Mouse (Mus musculus): ENCODE data around the gene Olfr954. TPM values are rescaled to one million over a fixed set of nuclear protein-coding genes. Genes with fewer than 3 reads are reported as not detected.

Olfr954 gene
- polyA plus RNA-seq (2015; fragmentation: Nextera tagmentation; extraction: Ambion mirVana): not detected in 2 replicates

DNA sequence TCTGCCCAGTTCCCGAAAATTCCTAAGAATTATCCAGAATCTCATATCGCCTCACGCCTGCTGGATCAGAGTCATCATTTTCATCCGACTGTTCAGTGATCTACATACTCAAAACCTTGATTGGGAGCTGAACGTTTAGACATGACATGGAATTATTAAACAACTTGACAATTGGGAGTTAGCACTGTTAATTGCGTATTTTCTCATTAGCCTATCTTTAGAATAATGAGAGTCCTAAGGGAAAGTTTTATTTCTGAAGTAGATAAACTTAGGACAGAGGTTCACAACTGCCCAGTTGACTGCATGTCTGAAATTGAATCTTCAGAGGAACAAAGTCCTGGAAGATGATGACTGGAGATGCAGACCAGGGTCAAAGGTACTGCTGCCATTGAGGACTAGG lies at the start of gene Olfr954:
Olfr954 (plus strand) TSS at position 301 of the 400 bp plus-strand sequence.
- Histone ChIP-seq H3K9ac (ENCODE audit: low read length) (no peak within 1 kb of the TSS), H3K27me3 (ENCODE audit: control insufficient read depth, insufficient read depth, low read length) (no peaks in the 10 kb centered on the region), H3K27ac (ENCODE audit: low read length) (no peak within 1 kb of the TSS), H3K36me3 (ENCODE audit: control insufficient read depth, insufficient read depth, low read length) (no peaks in the 10 kb centered on the region), H3K9me3 (replicated peaks; ENCODE audit: control insufficient read depth, low read length) (no peaks in the 10 kb centered on the region), H3K4me2 (ENCODE audit: low read depth, low read length) (no peak within 1 kb of the TSS), H3K4me3 (replicated peaks; ENCODE audit: low read length) (no peak within 1 kb of the TSS), H3K4me1 (ENCODE audit: control insufficient read depth, insufficient read depth, low read length) (no peaks in the 10 kb centered on the region)
- no peak for ATAC-seq (ENCODE audit: insufficient read depth, low FRiP score)
- 82% methylated on average over 6 of the region's 6 CpGs for WGBS

DNA sequence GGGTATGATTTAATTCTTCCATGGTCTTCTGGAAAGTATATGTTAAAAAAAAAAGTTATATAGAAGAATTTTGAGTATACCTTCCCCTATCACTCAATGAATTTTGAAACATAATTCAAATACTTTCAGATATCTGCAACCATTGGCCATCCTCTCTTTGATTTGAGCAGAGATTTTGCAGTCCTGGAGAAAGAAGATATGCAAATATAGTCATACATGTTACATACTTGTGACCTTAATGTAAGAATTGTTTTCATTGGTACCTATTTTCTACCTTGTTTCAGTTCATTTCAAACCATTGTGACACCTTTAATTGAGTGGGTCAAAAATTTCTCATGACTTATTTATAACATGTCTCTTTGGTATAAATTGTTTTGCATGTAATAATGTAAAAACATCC lies 29.5 kb upstream of the Olfr954 start, which contains the start of gene Olfr952:
Olfr952 (minus strand) TSS at position 101 of the 400 bp plus-strand sequence.
- Histone ChIP-seq H3K4me3 (replicated peaks; ENCODE audit: low read length) (no peak within 1 kb of the TSS), H3K9ac (ENCODE audit: low read length) (no peak within 1 kb of the TSS), H3K27ac (ENCODE audit: low read length) (no peak within 1 kb of the TSS), H3K36me3 (ENCODE audit: control insufficient read depth, insufficient read depth, low read length) (no peaks in the 10 kb centered on the region), H3K27me3 (ENCODE audit: control insufficient read depth, insufficient read depth, low read length) (no peaks in the 10 kb centered on the region), H3K4me2 (ENCODE audit: low read depth, low read length) (no peak within 1 kb of the TSS), H3K9me3 (replicated peaks; ENCODE audit: control insufficient read depth, low read length) (no peaks in the 10 kb centered on the region), H3K4me1 (ENCODE audit: control insufficient read depth, insufficient read depth, low read length) (no peaks in the 10 kb centered on the region)
- ATAC-seq (ENCODE audit: insufficient read depth, low FRiP score): no peak

DNA sequence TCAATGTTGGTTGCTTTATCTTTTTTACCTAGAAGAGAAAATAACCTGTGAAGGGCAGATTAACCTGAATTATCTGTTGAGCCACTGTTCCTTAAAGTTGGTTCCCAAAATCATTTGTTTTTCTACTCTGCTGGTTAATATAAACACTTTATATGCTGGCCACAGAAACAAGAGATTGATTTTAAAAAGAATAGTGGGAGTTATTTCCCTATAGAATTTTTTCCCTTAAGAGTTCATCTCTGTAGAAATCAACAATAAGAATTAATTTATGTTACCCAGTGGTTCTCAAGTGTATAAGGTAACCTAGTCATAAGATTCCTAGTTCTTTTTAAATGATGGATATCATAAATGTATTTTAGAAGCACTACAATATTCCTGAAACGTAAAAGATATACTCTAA lies 15.3 kb downstream of the Olfr954 start, which contains the start of gene Olfr955:
Olfr955 (minus strand) TSS at position 101 of the 400 bp plus-strand sequence.
- WGBS: 43% methylated on average over 1 of the region's 1 CpGs
- Histone ChIP-seq H3K4me2 (ENCODE audit: low read depth, low read length) (no peak within 1 kb of the TSS), H3K36me3 (ENCODE audit: control insufficient read depth, insufficient read depth, low read length) (no peaks in the 10 kb centered on the region), H3K4me1 (ENCODE audit: control insufficient read depth, insufficient read depth, low read length) (no peaks in the 10 kb centered on the region), H3K9me3 (replicated peaks; ENCODE audit: control insufficient read depth, low read length) (no peaks in the 10 kb centered on the region), H3K27me3 (ENCODE audit: control insufficient read depth, insufficient read depth, low read length) (no peaks in the 10 kb centered on the region), H3K9ac (ENCODE audit: low read length) (no peak within 1 kb of the TSS), H3K27ac (ENCODE audit: low read length) (no peak within 1 kb of the TSS), H3K4me3 (replicated peaks; ENCODE audit: low read length) (no peak within 1 kb of the TSS)
- no peak for ATAC-seq (ENCODE audit: insufficient read depth, low FRiP score)

DNA sequence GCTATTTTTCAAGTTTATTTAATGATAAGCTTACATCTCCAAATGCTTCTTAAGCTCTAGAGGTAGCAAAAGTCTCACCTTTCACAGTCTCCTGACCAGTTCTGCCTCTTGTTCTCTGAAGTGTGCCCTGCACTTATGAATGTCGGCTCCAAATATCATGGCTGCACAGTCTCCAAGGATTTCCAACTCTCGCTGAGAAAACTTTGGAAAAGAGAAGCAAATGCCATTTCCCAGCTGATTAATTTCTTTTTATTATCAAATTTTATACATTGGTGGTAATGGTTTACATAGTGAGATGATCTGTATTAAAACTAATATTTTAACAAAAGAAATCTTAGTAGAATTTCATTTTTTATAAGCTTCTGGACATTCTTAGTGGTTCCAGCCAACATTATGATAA lies 37.4 kb downstream of the Olfr954 start, which contains the start of gene Olfr44:
Olfr44 (minus strand) TSS at position 101 of the 400 bp plus-strand sequence.
- no peaks in the 10 kb centered on the region for H3K36me3 ChIP-seq (ENCODE audit: control insufficient read depth, insufficient read depth, low read length)
- no peak for ATAC-seq (ENCODE audit: insufficient read depth, low FRiP score)
- 82% methylated on average over 2 of the region's 2 CpGs for WGBS
- H3K9ac ChIP-seq (ENCODE audit: low read length): no peak within 1 kb of the TSS
- H3K4me3 ChIP-seq (replicated peaks; ENCODE audit: low read length): no peak within 1 kb of the TSS
- no peak within 1 kb of the TSS for H3K4me2 ChIP-seq (ENCODE audit: low read depth, low read length)
- H3K9me3 ChIP-seq (replicated peaks; ENCODE audit: control insufficient read depth, low read length): no peaks in the 10 kb centered on the region
- no peaks in the 10 kb centered on the region for H3K4me1 ChIP-seq (ENCODE audit: control insufficient read depth, insufficient read depth, low read length)
- no peak within 1 kb of the TSS for H3K27ac ChIP-seq (ENCODE audit: low read length)
- H3K27me3 ChIP-seq (ENCODE audit: control insufficient read depth, insufficient read depth, low read length): no peaks in the 10 kb centered on the region

DNA sequence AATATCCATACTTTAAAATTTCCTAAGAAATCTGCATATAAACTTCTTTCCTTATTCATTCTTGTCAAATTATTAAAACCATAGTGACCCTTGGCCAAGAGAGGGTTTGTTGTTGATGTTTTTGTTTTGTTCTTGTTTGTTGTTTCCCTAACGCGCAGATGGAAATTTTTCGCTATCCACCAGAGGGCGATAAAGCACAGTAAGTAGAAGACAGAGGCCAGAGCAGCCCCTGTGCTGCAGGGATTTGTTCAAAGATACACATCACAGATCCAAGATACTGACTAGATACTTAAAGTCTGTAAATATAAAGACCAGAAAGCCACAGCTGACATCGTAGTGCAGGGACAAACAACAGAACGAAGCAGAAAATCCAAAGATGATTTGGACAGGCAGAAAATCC lies 52.5 kb downstream of the Olfr954 start:
- no peaks in the 10 kb centered on the region for H3K27me3 ChIP-seq (ENCODE audit: control insufficient read depth, insufficient read depth, low read length)
- WGBS: 6% methylated on average over 6 of the region's 6 CpGs
- H3K36me3 ChIP-seq (ENCODE audit: control insufficient read depth, insufficient read depth, low read length): no peaks in the 10 kb centered on the region
- no peaks in the 10 kb centered on the region for H3K9me3 ChIP-seq (replicated peaks; ENCODE audit: control insufficient read depth, low read length)
- H3K4me3 ChIP-seq (replicated peaks; ENCODE audit: low read length): no peak overlapping the region
- H3K27ac ChIP-seq (ENCODE audit: low read length): no peak overlapping the region
- no peak overlapping the region for H3K9ac ChIP-seq (ENCODE audit: low read length)
- H3K4me2 ChIP-seq (ENCODE audit: low read depth, low read length): no peak overlapping the region
- ATAC-seq (ENCODE audit: insufficient read depth, low FRiP score): no peak
- H3K4me1 ChIP-seq (ENCODE audit: control insufficient read depth, insufficient read depth, low read length): no peaks in the 10 kb centered on the region

DNA sequence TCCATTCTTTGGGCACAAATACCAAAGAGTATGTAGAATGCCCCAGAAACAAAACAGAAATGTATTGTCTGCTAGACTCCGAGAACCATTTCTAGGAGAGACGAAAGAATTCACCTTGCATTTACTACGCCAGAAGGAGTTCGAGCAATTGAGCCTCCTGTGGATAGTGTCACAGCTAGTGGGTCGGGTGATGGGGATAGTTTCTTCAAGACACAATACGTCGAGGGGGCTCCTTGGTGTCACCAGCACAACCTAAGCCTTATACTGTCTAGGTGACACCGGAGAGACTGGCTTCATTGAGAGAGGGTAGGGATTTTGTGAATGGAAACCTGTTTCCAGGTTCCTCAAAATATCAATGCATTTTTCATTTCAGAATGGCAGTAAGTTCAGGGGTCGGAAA lies 52.9 kb downstream of the Olfr954 start:
- no peak overlapping the region for H3K27ac ChIP-seq (ENCODE audit: low read length)
- H3K4me1 ChIP-seq (ENCODE audit: control insufficient read depth, insufficient read depth, low read length): no peaks in the 10 kb centered on the region
- no peaks in the 10 kb centered on the region for H3K36me3 ChIP-seq (ENCODE audit: control insufficient read depth, insufficient read depth, low read length)
- H3K9ac ChIP-seq (ENCODE audit: low read length): no peak overlapping the region
- 77% methylated on average over 9 of the region's 9 CpGs for WGBS
- no peaks in the 10 kb centered on the region for H3K9me3 ChIP-seq (replicated peaks; ENCODE audit: control insufficient read depth, low read length)
- H3K4me3 ChIP-seq (replicated peaks; ENCODE audit: low read length): no peak overlapping the region
- no peak overlapping the region for H3K4me2 ChIP-seq (ENCODE audit: low read depth, low read length)
- H3K27me3 ChIP-seq (ENCODE audit: control insufficient read depth, insufficient read depth, low read length): no peaks in the 10 kb centered on the region
- no peak for ATAC-seq (ENCODE audit: insufficient read depth, low FRiP score)

Other genes with a start within 250 kb of the Olfr954 start
- not detected in 2 replicates for gene Olfr1537, start 206.7 kb upstream of the Olfr954 start, polyA plus RNA-seq (2015; fragmentation: Nextera tagmentation; extraction: Ambion mirVana)
- not detected in 2 replicates for gene Olfr945, start 179.9 kb upstream of the Olfr954 start, polyA plus RNA-seq (2015; fragmentation: Nextera tagmentation; extraction: Ambion mirVana)
- not detected in 2 replicates for gene Olfr948, start 130.7 kb upstream of the Olfr954 start, polyA plus RNA-seq (2015; fragmentation: Nextera tagmentation; extraction: Ambion mirVana)
- gene Olfr951, start 69.3 kb upstream of the Olfr954 start, polyA plus RNA-seq (2015; fragmentation: Nextera tagmentation; extraction: Ambion mirVana): not detected in 2 replicates
- gene Olfr952, start 29.6 kb upstream of the Olfr954 start, polyA plus RNA-seq (2015; fragmentation: Nextera tagmentation; extraction: Ambion mirVana): not detected in 2 replicates
- gene Olfr955, start 15.2 kb downstream of the Olfr954 start, polyA plus RNA-seq (2015; fragmentation: Nextera tagmentation; extraction: Ambion mirVana): not detected in 2 replicates
- gene Olfr44, start 37.3 kb downstream of the Olfr954 start, polyA plus RNA-seq (2015; fragmentation: Nextera tagmentation; extraction: Ambion mirVana): not detected in 2 replicates
- not detected in 2 replicates for gene Olfr957, start 59.1 kb downstream of the Olfr954 start, polyA plus RNA-seq (2015; fragmentation: Nextera tagmentation; extraction: Ambion mirVana)
- gene Olfr958, start 97.4 kb downstream of the Olfr954 start, polyA plus RNA-seq (2015; fragmentation: Nextera tagmentation; extraction: Ambion mirVana): not detected in 2 replicates
- gene Olfr959, start 118.9 kb downstream of the Olfr954 start, polyA plus RNA-seq (2015; fragmentation: Nextera tagmentation; extraction: Ambion mirVana): not detected in 2 replicates
- 30.5 and 40.5 TPM in 2 replicates for gene AW551984, start 147.7 kb downstream of the Olfr954 start, polyA plus RNA-seq (2015; fragmentation: Nextera tagmentation; extraction: Ambion mirVana)
- not detected in 2 replicates for gene Olfr148, start 154.0 kb downstream of the Olfr954 start, polyA plus RNA-seq (2015; fragmentation: Nextera tagmentation; extraction: Ambion mirVana)
- not detected in 2 replicates for gene Olfr960, start 164.7 kb downstream of the Olfr954 start, polyA plus RNA-seq (2015; fragmentation: Nextera tagmentation; extraction: Ambion mirVana)
- not detected in 2 replicates for gene Olfr961, start 188.4 kb downstream of the Olfr954 start, polyA plus RNA-seq (2015; fragmentation: Nextera tagmentation; extraction: Ambion mirVana)
- gene Olfr963, start 210.5 kb downstream of the Olfr954 start, polyA plus RNA-seq (2015; fragmentation: Nextera tagmentation; extraction: Ambion mirVana): not detected in 2 replicates

Measured in stomach, embryonic 16.5 days (tissue).